In genomic region chr5:128499033-128499432, GRCm38 (mm10) we compare ENCODE assay signal across 8 mouse cellular contexts.
DNase-seq lines count a peak whose midpoint lies in the region; TF ChIP-seq lines count a peak whose summit lies in the region.
"Had no signal": no experiment of that assay in that cellular context is flagged by ENCODE, and none has a peak within 500 bp of the region (broad histone marks: within the 10 kb centered on the region; RNA-seq: fewer than 3 reads in every experiment).

No protein-coding gene starts in this region.

- no peak for TF ChIP-seq POLR2A in testis, adult 2 months (IDR thresholded peaks at IDR 0.05; ENCODE audit: control insufficient read depth, low read depth, low read length)

- peaks cover 7% of the 10 kb centered on the region for H3K4me1 ChIP-seq in testis, adult 2 months (ENCODE audit: control insufficient read depth, insufficient read depth, low read length)

- H3K4me3 ChIP-seq in testis, adult 2 months (ENCODE audit: control insufficient read depth, low read depth, low read length): no peak overlapping the region
- H3K4me3 ChIP-seq: myocyte had no signal

- H3K27ac ChIP-seq in testis, adult 2 months (ENCODE audit: control insufficient read depth, insufficient read depth, low read depth, low read length): no peak overlapping the region

- H3K27me3 ChIP-seq in testis, adult 2 months (ENCODE audit: control insufficient read depth, insufficient read depth, low read length): no peaks in the 10 kb centered on the region

- no peaks in the 10 kb centered on the region for H3K36me3 ChIP-seq in testis, adult 2 months (ENCODE audit: control insufficient read depth, insufficient read depth, low read length)

- DNase-seq in layer of hippocampus, adult 11-12 months (ENCODE audit: low spot score): peak; percentile 68
- no peak for DNase-seq in layer of hippocampus, adult 9-11 months
- DNase-seq in ZHBTc4 (ENCODE audit: low read depth, low spot score): peak; percentile 87
- DNase-seq in cerebellum, postnatal 14 days: peak; percentile 75 to 87
- DNase-seq in layer of hippocampus, postnatal 25 days (ENCODE audit: extremely low spot score in 1 of 2, low spot score in 1 of 2): peak; percentile 45 to 74
- no peak for DNase-seq in heart, adult 18-20 months

- peak; percentile 71; the same call in 1 of the 2 replicates for TF ChIP-seq CTCF in testis, adult 2 months (IDR thresholded peaks at IDR 0.05; ENCODE audit: control insufficient read depth, insufficient read depth, insufficient replicate concordance, low read depth, low read length)

Comparison
In these comparisons a context has a peak if more than half of its experiments do, and no peak if none do; other contexts are left out.
1. DNase-seq: peak in layer of hippocampus, adult 11-12 months (single experiment), ZHBTc4 (single experiment), cerebellum, postnatal 14 days (2 of 2) and layer of hippocampus, postnatal 25 days (2 of 2); none in layer of hippocampus, adult 9-11 months (single experiment) and heart, adult 18-20 months (0 of 2).